Mouse (Mus musculus) embryonic fibroblast, embryonic 13.5 days (primary cell): ENCODE results near the gene Tead1. TPM values are rescaled to one million over a fixed set of nuclear protein-coding genes. Genes with fewer than 3 reads are reported as not detected.

ENCODE experiments used
- H3K27ac ChIP-seq: 2 replicates; pipeline ENCODE4 v1.5.1; 2012; ENCODE audit warnings: low read length, control low read depth, inconsistent platforms; ENCODE audit not compliant: insufficient read depth
- H3K4me1 ChIP-seq: 2 replicates; pipeline ENCODE4 v1.6.1; 2011; ENCODE audit warnings: low read length; ENCODE audit not compliant: control insufficient read depth, insufficient read depth
- H3K4me3 ChIP-seq: 2 replicates; pipeline ENCODE4 v1.5.1; 2011; ENCODE audit warnings: mild to moderate bottlenecking, control low read depth, low read length; ENCODE audit not compliant: insufficient read depth
- CTCF ChIP-seq: IDR thresholded peaks from 2 replicates; pipeline ENCODE4 v1.5.1; 2011; ENCODE audit warnings: mild to moderate bottlenecking, control low read depth, low read length, moderate library complexity, borderline replicate concordance; ENCODE audit not compliant: insufficient read depth
- POLR2A ChIP-seq: IDR thresholded peaks from 2 replicates; pipeline ENCODE4 v1.6.1; 2011; ENCODE audit warnings: low read depth, mild to moderate bottlenecking, control low read depth, low read length, moderate library complexity
- polyA plus RNA-seq: library from polyadenylated mRNA; stranded (reverse); fragments of >200 nt; gene quantifications from 2 replicates; pipeline ENCODE4 v1.2.4, GENCODE M21; 2011; ENCODE audit warnings: low read depth; ENCODE audit not compliant: missing spikeins, insufficient read length

Gene Tead1
- polyA plus RNA-seq, 1 experiment = 209 TPM

DNA sequence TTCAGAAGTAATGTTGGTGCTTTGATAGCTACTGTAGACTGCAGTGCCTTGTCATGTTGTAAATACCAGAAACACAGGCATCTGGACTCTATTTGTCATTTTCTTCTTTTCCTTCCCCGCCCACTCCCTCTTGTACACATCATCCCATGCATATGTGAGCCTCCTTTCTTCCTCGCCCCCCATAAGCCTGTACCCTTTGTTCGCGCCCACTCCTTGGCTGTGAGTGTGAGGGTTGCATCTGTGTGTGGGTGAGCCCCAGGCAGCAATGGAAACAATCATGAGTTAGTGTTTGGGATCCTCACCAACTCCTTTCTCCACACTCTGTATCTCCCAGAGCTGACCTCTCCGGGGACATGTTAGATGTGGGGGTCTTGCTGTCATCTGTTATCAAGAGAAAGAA is 183.0 kb downstream of the Tead1 start:
- no peak overlapping the region for H3K27ac ChIP-seq
- H3K4me3 ChIP-seq = no peak overlapping the region
- no peak for TF ChIP-seq CTCF
- TF ChIP-seq POLR2A = no peak
- 0 out of 2 replicates have a peak, but pooled peaks cover 4% of the 10 kb centered on the region for H3K4me1 ChIP-seq

DNA sequence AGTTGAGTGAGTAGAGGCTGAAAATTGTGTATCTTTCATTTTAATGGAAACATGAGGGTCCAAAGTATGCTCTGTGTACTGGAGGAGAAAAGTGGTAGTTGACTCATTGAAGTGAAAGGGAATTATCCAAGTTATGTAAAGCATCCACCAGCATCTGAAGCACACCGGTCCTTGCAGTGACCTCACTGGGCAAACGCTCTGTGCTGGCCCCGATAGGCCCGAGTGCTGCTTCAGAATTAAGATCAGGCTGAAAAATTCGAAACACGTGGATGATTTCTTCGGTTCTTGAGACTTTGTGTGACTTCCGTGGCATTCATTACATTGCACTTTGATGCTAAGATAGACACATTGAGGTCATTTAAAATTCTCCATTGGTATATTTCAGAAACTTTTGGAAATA is 185.1 kb downstream of the Tead1 start:
- H3K4me3 ChIP-seq = no peak overlapping the region
- no peak overlapping the region for H3K27ac ChIP-seq
- TF ChIP-seq CTCF = no peak
- no peak for TF ChIP-seq POLR2A
- H3K4me1 ChIP-seq = peaks cover 16% of the 10 kb centered on the region

DNA sequence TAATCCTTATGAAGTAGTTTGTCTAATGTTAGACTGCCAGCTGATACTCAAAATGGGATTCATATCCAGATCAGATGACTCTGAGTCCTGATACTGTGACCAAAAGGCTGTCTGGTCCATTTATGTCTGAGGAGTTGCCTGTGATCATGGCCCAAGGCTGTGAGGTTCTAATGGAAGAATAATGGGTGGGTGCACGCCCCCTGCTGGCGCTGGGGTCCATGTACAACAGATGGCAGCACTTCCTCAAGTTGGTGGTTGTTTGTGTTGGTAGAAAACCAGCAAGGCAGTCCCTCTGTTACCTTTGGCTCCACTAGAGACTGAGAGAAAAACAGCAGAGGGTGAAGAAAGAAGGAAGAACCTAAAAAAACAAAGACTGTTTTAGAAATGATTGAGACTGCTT is 186.6 kb downstream of the Tead1 start:
- TF ChIP-seq POLR2A (no peak), CTCF (peak; percentile 77; the same call in 1 of the 2 replicates)
- peaks cover 16% of the 10 kb centered on the region for H3K4me1 ChIP-seq
- no peak overlapping the region for H3K4me3 ChIP-seq
- H3K27ac ChIP-seq = no peak overlapping the region

DNA sequence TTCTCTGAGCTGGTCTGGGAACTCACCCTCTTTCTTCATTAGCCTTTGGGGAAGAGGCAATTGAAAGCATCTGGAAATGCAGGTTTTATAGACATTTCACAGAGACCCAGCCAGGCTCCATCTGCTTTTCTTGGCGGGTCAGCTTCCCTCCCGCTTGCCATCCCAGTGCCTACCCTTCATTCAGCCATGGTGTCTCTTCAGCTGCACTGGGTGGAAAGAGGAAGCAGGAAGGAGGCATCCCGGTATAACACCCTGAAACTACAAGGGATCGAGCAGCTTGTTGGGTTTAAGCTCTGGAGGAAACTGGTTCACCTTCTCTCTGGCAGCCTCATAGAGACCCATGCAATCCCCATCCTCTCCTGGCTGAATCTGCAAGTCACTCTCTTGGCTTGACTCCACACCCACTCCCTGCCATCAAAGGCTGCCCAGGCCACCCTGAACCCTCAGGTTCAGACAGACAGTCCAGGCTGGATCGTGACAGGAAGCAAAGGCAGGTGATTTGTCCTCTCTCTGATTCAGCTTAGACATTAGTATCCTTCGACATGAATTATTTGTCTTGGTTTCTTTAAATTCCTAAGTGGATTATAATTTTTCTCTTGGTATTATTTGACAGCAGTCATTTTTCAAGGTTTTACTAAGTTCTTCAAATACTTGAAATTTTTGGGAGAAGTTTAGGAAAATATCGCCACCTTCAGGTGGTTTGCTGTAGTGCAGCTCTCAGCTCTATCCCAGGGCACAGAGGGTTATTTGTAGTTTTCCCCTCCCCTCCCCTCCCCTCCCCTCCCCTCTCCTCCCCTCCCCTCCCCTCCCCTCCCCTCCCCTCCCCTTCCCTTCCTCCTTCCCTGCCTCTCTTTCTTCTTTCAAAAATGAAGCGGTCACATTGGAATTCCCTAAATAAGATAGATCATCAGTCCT is 189.7 kb downstream of the Tead1 start:
- TF ChIP-seq POLR2A (no peak), CTCF (0 out of 2 replicates have a peak, but pooled peaks have one; percentile 13)
- no peak overlapping the region for H3K4me3 ChIP-seq
- H3K27ac ChIP-seq = peak overlapping the region; percentile 77
- peaks cover 16% of the 10 kb centered on the region for H3K4me1 ChIP-seq

DNA sequence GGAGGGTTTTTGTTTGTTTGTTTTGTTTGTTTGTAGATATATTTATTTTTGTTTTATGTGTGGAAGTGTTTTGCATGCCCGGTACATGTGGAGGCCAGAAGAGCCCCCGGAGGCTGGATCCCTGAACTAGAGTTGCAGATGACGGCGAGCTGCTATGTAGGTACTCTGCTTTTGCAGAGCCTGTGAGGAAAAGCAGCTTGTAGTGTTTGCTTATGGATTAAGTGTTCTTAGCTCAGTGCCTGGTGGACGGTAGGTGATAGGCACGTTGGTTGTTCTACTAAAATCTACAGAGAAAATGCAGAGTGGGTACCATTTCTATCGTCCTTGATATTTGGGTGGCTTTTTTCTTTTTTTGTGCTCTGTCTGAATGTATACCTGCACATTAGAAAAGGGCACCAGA is 192.6 kb downstream of the Tead1 start:
- H3K4me3 ChIP-seq = no peak overlapping the region
- peaks cover 16% of the 10 kb centered on the region for H3K4me1 ChIP-seq
- no peak overlapping the region for H3K27ac ChIP-seq
- TF ChIP-seq POLR2A (no peak), CTCF (no peak)

DNA sequence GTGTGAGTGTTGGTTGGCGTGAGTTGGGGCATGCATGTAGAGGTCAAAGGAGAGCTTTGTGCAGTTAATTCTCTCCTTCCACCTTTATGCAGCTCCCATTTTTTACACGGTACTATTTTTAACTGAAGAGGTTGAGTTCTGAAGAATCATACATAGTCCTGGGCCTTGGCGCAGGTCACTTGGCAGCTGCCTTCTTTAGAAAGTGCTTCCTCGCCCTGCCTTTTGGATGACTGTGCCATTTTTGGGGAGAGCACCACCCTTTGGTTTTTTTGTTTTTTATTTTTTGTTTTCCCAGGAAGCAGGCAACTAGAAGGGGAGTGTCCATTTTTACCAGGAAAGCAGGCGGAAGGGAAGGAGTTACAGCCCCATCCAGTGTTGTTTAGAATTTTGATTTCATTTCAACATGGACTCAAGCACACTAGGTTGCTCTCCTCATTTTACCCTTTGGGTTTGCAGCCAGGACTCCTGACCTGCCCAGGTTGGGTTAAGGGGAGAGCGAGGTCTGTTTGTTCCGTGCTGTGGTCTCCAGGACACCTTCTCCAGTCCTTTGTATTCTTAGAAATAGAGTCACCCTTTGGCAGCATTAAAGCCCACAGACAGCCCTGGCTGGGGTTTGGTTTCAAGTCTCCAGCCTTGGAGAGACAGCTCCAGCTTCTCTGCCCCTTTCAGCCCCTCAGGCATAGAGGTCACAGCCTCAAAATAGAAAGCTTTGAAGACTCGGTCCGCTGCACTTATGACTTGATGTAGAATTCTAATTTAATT is 193.5 kb downstream of the Tead1 start:
- H3K4me3 ChIP-seq = no peak overlapping the region
- H3K4me1 ChIP-seq = peaks cover 11% of the 10 kb centered on the region
- H3K27ac ChIP-seq = no peak overlapping the region
- TF ChIP-seq CTCF (no peak), POLR2A (no peak)

DNA sequence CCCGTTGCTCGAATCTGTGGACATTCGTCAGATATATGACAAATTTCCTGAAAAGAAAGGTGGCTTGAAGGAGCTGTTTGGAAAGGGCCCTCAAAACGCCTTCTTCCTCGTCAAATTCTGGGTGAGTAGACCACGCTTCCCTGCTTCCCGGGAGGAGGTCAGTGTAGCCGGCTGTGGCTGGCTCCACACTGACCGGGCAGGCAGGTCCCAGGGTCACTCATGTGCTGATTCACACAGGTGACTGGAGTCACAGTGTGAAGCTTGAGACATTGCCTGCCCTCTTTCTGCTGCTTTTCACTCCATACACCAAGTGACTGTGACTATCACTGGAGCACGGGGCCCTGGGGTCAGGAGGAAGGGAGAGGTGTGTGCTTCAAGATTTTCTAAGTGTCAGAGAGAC is 197.0 kb downstream of the Tead1 start:
- Histone ChIP-seq H3K4me3 (no peak overlapping the region), H3K4me1 (no peaks in the 10 kb centered on the region), H3K27ac (no peak overlapping the region)
- TF ChIP-seq POLR2A (no peak), CTCF (no peak)

DNA sequence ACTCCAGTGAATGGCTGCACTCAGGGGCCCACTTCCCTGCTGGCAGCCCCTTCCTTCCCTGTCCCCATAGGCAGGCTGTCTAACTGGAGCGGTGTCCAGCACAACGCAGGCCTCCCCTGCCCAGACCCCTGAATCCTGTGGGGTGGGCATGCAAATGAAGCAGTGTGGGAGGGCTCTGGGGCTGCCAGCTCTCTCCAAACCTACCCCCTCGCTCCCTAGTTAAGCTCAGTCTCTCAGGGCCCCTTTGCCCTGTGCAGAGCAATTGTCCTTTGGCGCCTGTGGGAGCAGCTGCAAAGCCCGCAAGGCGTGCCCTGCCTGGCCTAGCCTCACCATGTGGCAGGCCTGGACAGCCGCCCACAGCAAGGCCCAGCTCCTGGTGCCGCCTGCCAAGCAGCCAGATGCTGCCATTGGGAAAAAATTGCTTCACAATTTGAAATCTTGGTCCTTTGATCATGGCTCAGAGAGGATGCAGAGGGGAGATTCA is 204.7 kb downstream of the Tead1 start:
- Histone ChIP-seq H3K4me1 (no peaks in the 10 kb centered on the region), H3K4me3 (no peak overlapping the region), H3K27ac (no peak overlapping the region)
- TF ChIP-seq POLR2A = no peak
- TF ChIP-seq CTCF = no peak

DNA sequence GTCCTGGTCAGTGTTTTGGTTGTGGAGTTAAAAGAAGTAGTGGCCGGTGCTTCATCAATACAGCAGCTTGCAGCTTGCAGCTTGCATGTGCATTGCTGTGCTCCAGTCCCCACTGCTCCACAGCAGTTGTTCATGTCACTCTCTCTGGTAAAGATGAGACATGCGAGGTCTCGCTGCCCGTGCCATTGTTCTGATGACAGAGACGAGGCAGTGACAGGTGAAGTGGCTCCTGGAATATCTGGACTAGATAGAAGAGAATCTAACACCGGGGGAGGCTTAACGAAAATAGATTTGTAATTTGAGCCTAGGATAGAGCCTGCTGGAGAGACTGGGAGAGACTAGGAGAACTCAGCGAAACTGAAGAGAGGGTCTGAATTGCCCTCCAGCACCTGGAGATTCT is 206.4 kb downstream of the Tead1 start:
- Histone ChIP-seq H3K27ac (no peak overlapping the region), H3K4me3 (no peak overlapping the region), H3K4me1 (no peaks in the 10 kb centered on the region)
- TF ChIP-seq POLR2A = no peak
- TF ChIP-seq CTCF = no peak

DNA sequence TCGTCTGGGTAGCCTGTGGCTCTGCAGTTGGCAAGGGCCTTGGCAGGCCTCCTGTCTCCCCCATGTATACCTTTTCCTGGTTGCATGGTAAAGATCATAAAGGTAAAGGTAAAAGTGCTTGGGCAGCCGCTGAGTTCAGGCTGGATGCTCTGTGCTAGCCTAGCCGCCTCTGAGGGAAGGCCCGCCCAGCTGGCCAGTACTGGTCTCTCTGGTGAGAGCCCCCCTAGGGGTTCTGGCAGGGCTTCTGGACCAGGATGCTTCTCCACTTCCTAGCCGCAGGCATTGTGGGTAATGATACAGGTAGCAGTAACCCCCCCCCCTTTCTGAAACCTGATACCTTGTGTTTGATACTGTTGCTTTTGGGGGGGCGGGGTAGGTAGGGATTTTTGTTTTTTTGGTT is 212.8 kb downstream of the Tead1 start:
- Histone ChIP-seq H3K4me1 (no peaks in the 10 kb centered on the region), H3K4me3 (no peak overlapping the region), H3K27ac (no peak overlapping the region)
- TF ChIP-seq POLR2A (no peak), CTCF (no peak)
